Mouse (Mus musculus): ENCODE data around the gene Vangl2. TPM values are rescaled to one million over a fixed set of nuclear protein-coding genes. Genes with fewer than 3 reads are reported as not detected.
"Not testable (repeated sequence)": the region's sequence is repeated elsewhere in the genome, so short reads cannot be mapped to it uniquely, and the experiment has no call there.

The Vangl2 gene
- polyA plus RNA-seq, 2 experiments: 0.69 to 0.73 TPM

DNA sequence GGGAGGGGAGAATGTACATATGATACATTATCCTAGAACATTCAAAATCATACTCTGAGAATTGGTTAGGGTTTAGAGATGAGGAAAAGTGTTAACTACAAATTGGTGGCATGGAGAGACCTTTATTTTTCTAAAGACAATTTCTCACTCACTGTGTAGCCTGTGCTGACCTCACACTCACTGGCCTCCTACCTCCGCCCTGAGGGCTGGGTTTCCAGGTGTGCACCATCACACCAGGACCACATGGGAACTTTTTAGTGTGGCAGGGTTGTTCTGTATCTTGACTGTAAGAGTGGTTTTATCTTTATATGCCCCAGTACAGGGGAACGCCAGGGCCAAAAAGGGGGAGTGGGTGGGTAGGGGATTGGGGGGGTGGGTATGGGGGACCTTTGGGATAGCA, 50.4 kb downstream of the Vangl2 start:
- H3K36me3 ChIP-seq (replicated peaks; ENCODE audit: control insufficient read depth, insufficient read depth, low read depth): no peaks in the 10 kb centered on the region
- H3K4me2 ChIP-seq (ENCODE audit: low read depth): no peak overlapping the region
- H3K9me3 ChIP-seq (ENCODE audit: control insufficient read depth, low read length): no peaks in the 10 kb centered on the region
- no peak for ATAC-seq (ENCODE audit: insufficient read depth)
- no peaks in the 10 kb centered on the region for H3K27me3 ChIP-seq (ENCODE audit: control insufficient read depth, insufficient read depth, low read length)
- TF ChIP-seq CTCF (IDR thresholded peaks at IDR 0.05; ENCODE audit: low read depth): no peak
- no peak for TF ChIP-seq EP300 (IDR thresholded peaks at IDR 0.05; ENCODE audit: low read depth)
- no peak overlapping the region for H3K27ac ChIP-seq
- no peaks in the 10 kb centered on the region for H3K4me1 ChIP-seq (replicated peaks; ENCODE audit: control insufficient read depth in 2 of 2, insufficient read depth in 2 of 2, low read length in 1 of 2)
- DNase-seq (ENCODE audit: low read depth in 3 of 3, low spot score in 3 of 3): no peak
- no peak overlapping the region for H3K4me3 ChIP-seq (ENCODE audit: insufficient read depth in 1 of 2, low read depth in 2 of 2, low read length in 2 of 2)
- no peak overlapping the region for H3K9ac ChIP-seq (replicated peaks)
- WGBS (ENCODE audit: insufficient replicate concordance): 65% methylated on average over 2 of the region's 2 CpGs

DNA sequence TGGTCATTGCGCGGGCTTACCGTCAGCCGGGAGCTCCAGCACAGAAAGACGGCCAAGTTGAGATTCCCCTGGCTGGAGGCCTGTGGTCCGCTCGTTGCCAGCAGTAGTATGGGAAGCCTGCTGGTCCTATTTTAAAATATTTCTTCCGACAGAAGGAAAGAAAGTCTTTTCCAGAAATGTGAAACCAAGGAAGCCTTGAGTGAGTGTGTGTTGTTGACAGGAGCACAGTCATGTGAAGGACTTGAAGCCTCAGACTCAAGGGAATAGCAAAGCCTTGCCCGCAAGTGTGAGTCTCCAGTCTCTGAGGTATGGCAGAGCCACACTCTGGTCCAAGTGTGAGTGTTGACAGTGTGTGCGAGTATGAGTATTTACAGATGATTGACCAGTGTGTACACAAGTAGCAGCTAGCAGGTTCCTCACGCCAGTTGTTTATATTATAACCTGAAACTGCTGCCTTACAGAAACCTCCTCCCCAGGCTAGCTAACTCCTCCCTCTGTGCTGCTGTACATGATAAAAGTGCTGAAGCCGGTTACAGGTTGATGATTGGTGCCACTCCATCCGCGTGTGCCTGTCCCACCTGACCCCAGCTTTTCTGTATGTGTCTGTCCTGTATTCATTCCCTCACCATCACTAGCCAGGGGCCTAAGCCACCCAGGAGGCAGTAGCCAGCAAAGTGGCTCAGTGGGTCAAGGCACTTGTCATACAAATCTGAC, 51.3 kb downstream of the Vangl2 start:
- H3K4me1 ChIP-seq (replicated peaks; ENCODE audit: control insufficient read depth in 2 of 2, insufficient read depth in 2 of 2, low read length in 1 of 2): no peaks in the 10 kb centered on the region
- H3K4me2 ChIP-seq (ENCODE audit: low read depth): no peak overlapping the region
- H3K27ac ChIP-seq: no peak overlapping the region
- no peak overlapping the region for H3K9ac ChIP-seq (replicated peaks)
- DNase-seq (ENCODE audit: low read depth in 3 of 3, low spot score in 3 of 3) (no peak), ATAC-seq (ENCODE audit: insufficient read depth) (no peak)
- no peaks in the 10 kb centered on the region for H3K27me3 ChIP-seq (ENCODE audit: control insufficient read depth, insufficient read depth, low read length)
- WGBS (ENCODE audit: insufficient replicate concordance): 75% methylated on average over 14 of the region's 14 CpGs
- no peaks in the 10 kb centered on the region for H3K9me3 ChIP-seq (ENCODE audit: control insufficient read depth, low read length)
- no peaks in the 10 kb centered on the region for H3K36me3 ChIP-seq (replicated peaks; ENCODE audit: control insufficient read depth, insufficient read depth, low read depth)
- TF ChIP-seq CTCF (IDR thresholded peaks at IDR 0.05; ENCODE audit: low read depth): no peak
- TF ChIP-seq EP300 (IDR thresholded peaks at IDR 0.05; ENCODE audit: low read depth): no peak
- no peak overlapping the region for H3K4me3 ChIP-seq (ENCODE audit: insufficient read depth in 1 of 2, low read depth in 2 of 2, low read length in 2 of 2)

DNA sequence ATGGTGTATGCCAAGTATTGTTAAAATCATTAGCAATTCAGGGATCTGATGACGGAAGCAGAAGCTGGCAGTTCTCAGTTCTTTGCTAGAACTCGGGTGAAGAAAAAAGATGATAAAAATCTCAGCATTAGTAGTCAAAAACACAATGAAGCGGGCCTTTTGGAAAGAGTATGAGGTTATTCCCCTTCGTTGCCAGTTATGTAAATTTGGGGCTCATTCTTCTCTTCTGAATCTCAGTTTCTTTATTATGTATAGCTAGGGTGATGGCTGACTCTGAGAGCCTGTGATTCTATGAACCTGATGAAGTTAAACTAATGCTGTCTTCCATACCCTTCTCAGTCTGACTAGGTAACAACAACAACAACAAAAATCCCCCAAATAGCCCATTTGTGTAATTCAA, 52.4 kb downstream of the Vangl2 start:
- no peaks in the 10 kb centered on the region for H3K36me3 ChIP-seq (replicated peaks; ENCODE audit: control insufficient read depth, insufficient read depth, low read depth)
- no peaks in the 10 kb centered on the region for H3K4me1 ChIP-seq (replicated peaks; ENCODE audit: control insufficient read depth in 2 of 2, insufficient read depth in 2 of 2, low read length in 1 of 2)
- H3K4me2 ChIP-seq (ENCODE audit: low read depth): no peak overlapping the region
- 69% methylated on average over 4 of the region's 4 CpGs for WGBS (ENCODE audit: insufficient replicate concordance)
- H3K9ac ChIP-seq (replicated peaks): no peak overlapping the region
- no peaks in the 10 kb centered on the region for H3K27me3 ChIP-seq (ENCODE audit: control insufficient read depth, insufficient read depth, low read length)
- no peak overlapping the region for H3K27ac ChIP-seq
- H3K4me3 ChIP-seq (ENCODE audit: insufficient read depth in 1 of 2, low read depth in 2 of 2, low read length in 2 of 2): no peak overlapping the region
- TF ChIP-seq CTCF (IDR thresholded peaks at IDR 0.05; ENCODE audit: low read depth) (no peak), EP300 (IDR thresholded peaks at IDR 0.05; ENCODE audit: low read depth) (no peak)
- no peak for ATAC-seq (ENCODE audit: insufficient read depth)
- no peak for DNase-seq (ENCODE audit: low read depth in 3 of 3, low spot score in 3 of 3)
- no peaks in the 10 kb centered on the region for H3K9me3 ChIP-seq (ENCODE audit: control insufficient read depth, low read length)

DNA sequence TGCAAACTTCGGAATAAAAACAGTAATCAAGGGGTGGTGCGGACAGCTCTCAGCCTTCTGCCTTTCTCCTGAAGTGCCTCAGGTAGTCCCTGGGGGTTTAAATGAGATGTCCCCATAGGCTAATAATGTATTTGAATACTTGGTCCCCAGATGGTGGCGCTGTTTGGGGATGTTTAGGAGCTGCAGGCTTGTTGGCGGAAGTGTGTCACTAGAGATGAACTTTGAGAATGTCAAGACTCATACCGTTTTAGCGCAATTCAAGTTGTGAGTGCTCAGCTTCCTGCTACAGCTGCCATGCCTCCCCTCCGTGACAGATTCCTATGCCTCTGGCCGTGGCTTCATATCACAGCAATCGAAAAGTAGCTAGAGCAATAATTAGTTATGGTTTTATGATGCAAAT, 52.9 kb downstream of the Vangl2 start:
- H3K9me3 ChIP-seq (ENCODE audit: control insufficient read depth, low read length): no peaks in the 10 kb centered on the region

DNA sequence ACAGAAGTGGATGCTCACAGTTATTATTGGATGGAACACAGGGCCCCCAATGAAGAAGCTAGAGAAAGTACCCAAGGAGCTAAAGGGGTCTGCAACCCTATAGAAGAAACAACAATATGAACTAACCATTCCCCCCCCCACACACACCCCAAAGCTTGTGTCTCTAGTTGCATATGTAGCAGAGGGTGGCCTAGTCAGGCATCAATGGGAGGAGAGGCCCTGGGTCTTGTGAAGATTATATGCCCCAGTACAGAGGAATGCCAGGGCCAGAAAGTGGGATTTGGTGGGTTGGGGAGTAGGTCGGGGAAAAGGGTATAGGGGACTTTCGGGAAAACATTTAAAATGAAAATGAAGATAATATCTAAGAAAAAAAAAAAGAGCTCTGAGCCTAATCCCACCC, 53.9 kb downstream of the Vangl2 start:
- H3K4me2 ChIP-seq (ENCODE audit: low read depth); H3K27me3 ChIP-seq (ENCODE audit: control insufficient read depth, insufficient read depth, low read length); H3K9me3 ChIP-seq (ENCODE audit: control insufficient read depth, low read length); H3K4me3 ChIP-seq (ENCODE audit: insufficient read depth in 1 of 2, low read depth in 2 of 2, low read length in 2 of 2); ATAC-seq (ENCODE audit: insufficient read depth); H3K9ac ChIP-seq (replicated peaks); H3K27ac ChIP-seq; H3K4me1 ChIP-seq (replicated peaks; ENCODE audit: control insufficient read depth in 2 of 2, insufficient read depth in 2 of 2, low read length in 1 of 2); H3K36me3 ChIP-seq (replicated peaks; ENCODE audit: control insufficient read depth, insufficient read depth, low read depth); DNase-seq (ENCODE audit: low read depth in 3 of 3, low spot score in 3 of 3): not testable (repeated sequence)
- WGBS (ENCODE audit: insufficient replicate concordance): 72% methylated on average over 2 of the region's 2 CpGs

More for the DNA sequence above, 52.9 kb downstream of the Vangl2 start:
- no peak overlapping the region for H3K27ac ChIP-seq
- H3K4me2 ChIP-seq (ENCODE audit: low read depth): no peak overlapping the region
- no peak for DNase-seq (ENCODE audit: low read depth in 3 of 3, low spot score in 3 of 3)
- no peak overlapping the region for H3K9ac ChIP-seq (replicated peaks)
- no peak for ATAC-seq (ENCODE audit: insufficient read depth)
- H3K36me3 ChIP-seq (replicated peaks; ENCODE audit: control insufficient read depth, insufficient read depth, low read depth): no peaks in the 10 kb centered on the region
- no peaks in the 10 kb centered on the region for H3K4me1 ChIP-seq (replicated peaks; ENCODE audit: control insufficient read depth in 2 of 2, insufficient read depth in 2 of 2, low read length in 1 of 2)
- 74% methylated on average over 9 of the region's 9 CpGs for WGBS (ENCODE audit: insufficient replicate concordance)
- no peak overlapping the region for H3K4me3 ChIP-seq (ENCODE audit: insufficient read depth in 1 of 2, low read depth in 2 of 2, low read length in 2 of 2)
- no peaks in the 10 kb centered on the region for H3K27me3 ChIP-seq (ENCODE audit: control insufficient read depth, insufficient read depth, low read length)
- no peak for TF ChIP-seq CTCF (IDR thresholded peaks at IDR 0.05; ENCODE audit: low read depth)
- TF ChIP-seq EP300 (IDR thresholded peaks at IDR 0.05; ENCODE audit: low read depth): no peak
